ENCODE assay signal across 8 mouse cellular contexts in the genomic region with DNA sequence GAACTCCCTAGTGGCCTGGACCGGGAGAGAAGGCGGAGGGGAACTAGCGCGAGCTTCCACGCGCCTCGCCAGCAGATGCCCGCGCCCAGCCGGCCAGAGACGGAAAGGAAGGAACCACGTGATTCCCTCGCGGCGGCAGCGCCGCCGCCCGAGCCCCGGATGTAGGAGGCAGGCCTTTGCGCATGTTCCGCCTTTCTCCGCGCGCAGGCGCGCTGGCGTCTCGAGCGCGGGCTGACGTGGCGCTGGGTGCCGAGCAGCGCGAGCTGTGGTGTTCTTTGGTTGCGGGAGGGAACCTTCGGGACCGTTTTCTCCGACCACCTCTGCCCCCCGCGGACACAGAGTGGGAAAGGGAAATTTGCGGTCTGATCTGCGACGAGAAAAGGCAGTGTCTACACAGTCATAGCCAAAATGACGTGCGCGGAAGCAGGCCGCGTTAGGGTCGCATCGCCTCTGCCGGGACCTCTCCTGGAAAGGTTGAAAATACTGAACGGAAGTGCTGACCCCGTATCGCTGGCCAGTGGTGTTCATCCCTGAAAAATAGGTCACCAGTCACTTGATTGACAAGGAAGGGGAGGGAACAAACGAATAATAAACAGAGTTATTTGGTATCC. TPM values are rescaled to one million over a fixed set of nuclear protein-coding genes. Genes with fewer than 3 reads are reported as not detected.
DNase-seq lines count a peak whose midpoint lies in the region; ATAC-seq and TF ChIP-seq lines count a peak whose summit lies in the region.

TSS of gene Eif3a (minus strand) at position 108 of the 611 bp plus-strand sequence.

- TF ChIP-seq POLR2A in brain, embryonic 14.5 days (IDR thresholded peaks at IDR 0.05; ENCODE audit: borderline replicate concordance, extremely low read depth, insufficient read depth, insufficient read length, poor library complexity, severe bottlenecking): peak; percentile 99

- peaks cover 49% of the 10 kb centered on the region for H3K79me2 ChIP-seq in C2C12 (ENCODE audit: control insufficient read depth, insufficient read depth)

- DNase-seq in brain, embryonic 14.5 days (ENCODE audit: low read depth): peak; percentile 97
- DNase-seq in kidney, postnatal 0 days (ENCODE audit: low spot score): peak; percentile 96
- peak; percentile 93 for DNase-seq in liver, embryonic 11.5 days (ENCODE audit: low spot score)
- DNase-seq in naive thymus-derived CD4-positive, alpha-beta T cell, adult 2 months (ENCODE audit: low read depth): peak; percentile 96

- no peaks in the 10 kb centered on the region for H3K27me3 ChIP-seq in C2C12 (ENCODE audit: control insufficient read depth, insufficient read depth, insufficient read length)
- H3K27me3 ChIP-seq in erythroblast, embryonic 14.5 days (ENCODE audit: control insufficient read depth): no peaks in the 10 kb centered on the region
- no peaks in the 10 kb centered on the region for H3K27me3 ChIP-seq in heart, embryonic 12.5 days (replicated peaks)
- H3K27me3 ChIP-seq in kidney, postnatal 0 days (ENCODE audit: insufficient read depth, low read length): no peaks in the 10 kb centered on the region
- no peaks in the 10 kb centered on the region for H3K27me3 ChIP-seq in liver, embryonic 11.5 days (replicated peaks; ENCODE audit: control insufficient read depth, insufficient read depth, low read length)
- no peaks in the 10 kb centered on the region for H3K27me3 ChIP-seq in stomach, embryonic 14.5 days (ENCODE audit: control insufficient read depth, insufficient read depth, low read length)

- H3K9me3 ChIP-seq in erythroblast, embryonic 14.5 days (ENCODE audit: control insufficient read depth, low read length): no peaks in the 10 kb centered on the region
- H3K9me3 ChIP-seq in heart, embryonic 12.5 days (replicated peaks): no peaks in the 10 kb centered on the region
- no peaks in the 10 kb centered on the region for H3K9me3 ChIP-seq in kidney, postnatal 0 days (replicated peaks; ENCODE audit: low read length)
- no peaks in the 10 kb centered on the region for H3K9me3 ChIP-seq in liver, embryonic 11.5 days (ENCODE audit: control insufficient read depth, low read length)
- no peaks in the 10 kb centered on the region for H3K9me3 ChIP-seq in stomach, embryonic 14.5 days (ENCODE audit: control insufficient read depth, low read depth, low read length)

- H3ac ChIP-seq in C2C12 (ENCODE audit: control insufficient read depth, insufficient read length, low read depth): peak within 1 kb of the TSS; percentile 100

- no peak for TF ChIP-seq CTCF in C2C12 (IDR thresholded peaks at IDR 0.05; ENCODE audit: control insufficient read depth, insufficient read depth, insufficient read length)
- TF ChIP-seq CTCF in brain, embryonic 14.5 days (IDR thresholded peaks at IDR 0.05; ENCODE audit: borderline replicate concordance, extremely low read depth, insufficient read depth, insufficient read length): no peak
- TF ChIP-seq CTCF in kidney, postnatal 0 days (IDR thresholded peaks at IDR 0.05; ENCODE audit: low read depth): no peak

- H3K9ac ChIP-seq in heart, embryonic 12.5 days: peak within 1 kb of the TSS; percentile 100
- peak within 1 kb of the TSS; percentile 100 for H3K9ac ChIP-seq in kidney, postnatal 0 days (ENCODE audit: low read depth, low read length)
- peak within 1 kb of the TSS; percentile 100 for H3K9ac ChIP-seq in liver, embryonic 11.5 days (ENCODE audit: low read depth, low read length)
- H3K9ac ChIP-seq in stomach, embryonic 14.5 days (replicated peaks; ENCODE audit: low read depth, low read length): peak within 1 kb of the TSS; percentile 99

- H3K27ac ChIP-seq in heart, embryonic 12.5 days (ENCODE audit: poor library complexity, severe bottlenecking): peak within 1 kb of the TSS; percentile 99
- H3K27ac ChIP-seq in kidney, postnatal 0 days: peak within 1 kb of the TSS; percentile 100
- H3K27ac ChIP-seq in liver, embryonic 11.5 days (ENCODE audit: low read depth, low read length): peak within 1 kb of the TSS; percentile 99
- H3K27ac ChIP-seq in stomach, embryonic 14.5 days (ENCODE audit: low read length): peak within 1 kb of the TSS; percentile 98

- peak within 1 kb of the TSS; percentile 71 for H3K4me2 ChIP-seq in heart, embryonic 12.5 days
- H3K4me2 ChIP-seq in kidney, postnatal 0 days (ENCODE audit: low read length): peak within 1 kb of the TSS; percentile 75
- H3K4me2 ChIP-seq in liver, embryonic 11.5 days: peak within 1 kb of the TSS; percentile 85
- peak within 1 kb of the TSS; percentile 82 for H3K4me2 ChIP-seq in stomach, embryonic 14.5 days (replicated peaks; ENCODE audit: low read depth, low read length)

- H3K36me3 ChIP-seq in C2C12 (ENCODE audit: control insufficient read depth, insufficient read depth): peaks cover 26% of the 10 kb centered on the region
- H3K36me3 ChIP-seq in erythroblast, embryonic 14.5 days (ENCODE audit: control insufficient read depth): peaks cover 26% of the 10 kb centered on the region
- no peaks in the 10 kb centered on the region for H3K36me3 ChIP-seq in heart, embryonic 12.5 days
- H3K36me3 ChIP-seq in kidney, postnatal 0 days (ENCODE audit: insufficient read depth, low read length): no peaks in the 10 kb centered on the region
- no peaks in the 10 kb centered on the region for H3K36me3 ChIP-seq in liver, embryonic 11.5 days (ENCODE audit: control insufficient read depth, insufficient read depth, low read length)
- no peaks in the 10 kb centered on the region for H3K36me3 ChIP-seq in stomach, embryonic 14.5 days (ENCODE audit: control insufficient read depth, insufficient read depth, low read length)

- ATAC-seq in heart, embryonic 12.5 days (ENCODE audit: insufficient number of reproducible peaks, low FRiP score): peak; percentile 96
- ATAC-seq in kidney, postnatal 0 days (replicated peaks; ENCODE audit: low FRiP score, low read depth): peak; percentile 94
- ATAC-seq in liver, embryonic 11.5 days (replicated peaks; ENCODE audit: low FRiP score): peak; percentile 90
- ATAC-seq in stomach, embryonic 14.5 days (ENCODE audit: insufficient number of reproducible peaks, insufficient read depth, low FRiP score, low read depth): peak; percentile 95

- peaks cover 71% of the 10 kb centered on the region for H3K4me1 ChIP-seq in erythroblast, embryonic 14.5 days (ENCODE audit: control insufficient read depth)
- H3K4me1 ChIP-seq in heart, embryonic 12.5 days (replicated peaks): peaks cover 8% of the 10 kb centered on the region
- H3K4me1 ChIP-seq in kidney, postnatal 0 days (replicated peaks; ENCODE audit: insufficient read depth, low read length): no peaks in the 10 kb centered on the region; the same call in 1 of the 2 replicates
- H3K4me1 ChIP-seq in liver, embryonic 11.5 days (replicated peaks; ENCODE audit: control insufficient read depth, insufficient read depth, low read length): peaks cover 20% of the 10 kb centered on the region
- H3K4me1 ChIP-seq in stomach, embryonic 14.5 days (ENCODE audit: control insufficient read depth, insufficient read depth, low read length): peaks cover 8% of the 10 kb centered on the region

- H3K79me3 ChIP-seq in C2C12 (ENCODE audit: low read depth): peaks cover 48% of the 10 kb centered on the region

- under 1% methylated on average over 57 of the region's 57 CpGs for WGBS in heart, embryonic 12.5 days
- WGBS in kidney, postnatal 0 days: under 1% methylated on average over 57 of the region's 57 CpGs
- under 1% methylated on average over 57 of the region's 57 CpGs for WGBS in liver, embryonic 11.5 days
- under 1% methylated on average over 57 of the region's 57 CpGs for WGBS in stomach, embryonic 14.5 days

- peak within 1 kb of the TSS; percentile 96 for H3K4me3 ChIP-seq in C2C12 (ENCODE audit: insufficient read depth, poor library complexity, severe bottlenecking)
- H3K4me3 ChIP-seq in erythroblast, embryonic 14.5 days (replicated peaks): peak within 1 kb of the TSS; percentile 91
- peak within 1 kb of the TSS; percentile 73 for H3K4me3 ChIP-seq in heart, embryonic 12.5 days
- peak within 1 kb of the TSS; percentile 98 for H3K4me3 ChIP-seq in kidney, postnatal 0 days (replicated peaks; ENCODE audit: low read depth, low read length)
- H3K4me3 ChIP-seq in liver, embryonic 11.5 days (ENCODE audit: low read depth, low read length): peak within 1 kb of the TSS; percentile 100
- H3K4me3 ChIP-seq in stomach, embryonic 14.5 days (ENCODE audit: low read depth, low read length): peak within 1 kb of the TSS; percentile 100

TF ChIP-seq in C2C12, 6 proteins besides CTCF, POLR2A, EP300 and RAD21:
- TF ChIP-seq FOSL1 (IDR thresholded peaks at IDR 0.05; ENCODE audit: insufficient read depth, low read length, poor library complexity, severe bottlenecking) (no peak), MAX (IDR thresholded peaks at IDR 0.05) (peak; percentile 97), MYOG (IDR thresholded peaks at IDR 0.05; ENCODE audit: control insufficient read depth, extremely low read depth, insufficient read length) (no peak), USF1 (IDR thresholded peaks at IDR 0.05; ENCODE audit: low read depth) (peak; percentile 79)

RNA-seq across cellular contexts. Expression of gene Eif3a, which starts in this region (rescaled TPM):
- polyA plus RNA-seq in C2C12 (2012; fragmentation: generic; extraction: Trizol): 68.7 TPM
- 56.2 and 90.5 TPM in 2 replicates for polyA plus RNA-seq in brain, embryonic 14.5 days (2012; rRNA removed)
- polyA plus RNA-seq in erythroblast, embryonic 14.5 days (2012): 5.8 and 7.7 TPM in 2 replicates
- 124 TPM in 2 replicates for polyA plus RNA-seq in heart, embryonic 12.5 days (2016; fragmentation: Nextera tagmentation; extraction: Ambion mirVana)
- polyA plus RNA-seq in kidney, postnatal 0 days (2015; fragmentation: Nextera tagmentation; extraction: Ambion mirVana): 97.2 and 108 TPM in 2 replicates
- polyA plus RNA-seq in liver, embryonic 11.5 days (2014; fragmentation: Nextera tagmentation; extraction: Ambion mirVana): 199 and 208 TPM in 2 replicates
- 186 and 189 TPM in 2 replicates for polyA plus RNA-seq in stomach, embryonic 14.5 days (2014; fragmentation: Nextera tagmentation; extraction: Ambion mirVana)

Comparison
In these comparisons a context has a peak if more than half of its experiments do, and no peak if none do; other contexts are left out.
1. Peak in every context shown above with its lines: DNase-seq, ATAC-seq, H3K4me3 ChIP-seq and H3K27ac ChIP-seq.